Mouse (Mus musculus) midbrain, embryonic 11.5 days (tissue): ENCODE data around the gene Angptl8. TPM values are rescaled to one million over a fixed set of nuclear protein-coding genes. Genes with fewer than 3 reads are reported as not detected.
"Not testable (repeated sequence)": the region's sequence is repeated elsewhere in the genome, so short reads cannot be mapped to it uniquely, and the experiment has no call there.

Experiments
- ATAC-seq: fragments of 200-750 bp; cut with Nextera tagmentation; 2 replicates; pipeline ENCODE4 v1.8.0; 2017; ENCODE audit warnings: moderate TSS enrichment, moderate library complexity; ENCODE audit not compliant: low FRiP score
- DNase-seq: peaks from one replicate; pipeline ENCODE4 v3.0.0; 2015; ENCODE audit warnings: low spot score; ENCODE audit errors: missing footprints
- H3K27ac ChIP-seq: fragments of 300-500 bp; sonication (generic); 2 replicates; pipeline ENCODE4 v1.5.1; 2014; ENCODE audit warnings: low read depth, low read length
- H3K27me3 ChIP-seq: fragments of 300-500 bp; sonication (generic); 2 replicates; pipeline ENCODE4 v1.6.1; 2014; ENCODE audit warnings: mild to moderate bottlenecking, low read length, moderate library complexity, mixed read lengths; ENCODE audit not compliant: control insufficient read depth, insufficient read depth
- H3K36me3 ChIP-seq: fragments of 300-500 bp; sonication (generic); 2 replicates; pipeline ENCODE4 v1.6.1; 2014; ENCODE audit warnings: mild to moderate bottlenecking, low read length, moderate library complexity, mixed read lengths; ENCODE audit not compliant: control insufficient read depth, insufficient read depth
- H3K4me1 ChIP-seq: fragments of 300-500 bp; sonication (generic); 2 replicates; pipeline ENCODE4 v1.6.1; 2014; ENCODE audit warnings: low read length; ENCODE audit not compliant: control insufficient read depth, insufficient read depth
- H3K4me2 ChIP-seq: fragments of 300-500 bp; sonication (generic); 2 replicates; pipeline ENCODE4 v1.6.1; 2014; ENCODE audit warnings: mild to moderate bottlenecking, moderate library complexity
- H3K4me3 ChIP-seq: fragments of 300-500 bp; sonication (generic); 2 replicates; pipeline ENCODE4 v1.5.1; 2014; ENCODE audit warnings: low read depth, low read length
- H3K9ac ChIP-seq: fragments of 300-500 bp; sonication (generic); 2 replicates; pipeline ENCODE4 v1.6.1; 2014; ENCODE audit warnings: low read length
- H3K9me3 ChIP-seq: fragments of 300-500 bp; sonication (generic); 2 replicates; pipeline ENCODE4 v1.6.1; 2016; ENCODE audit warnings: low read length; ENCODE audit not compliant: control insufficient read depth
- WGBS: fragments of 180-500 bp; shearing (Covaris S2); extraction: QIAGEN DNeasy Blood & Tissue Kit; methylation state at CpG from one replicate; pipeline ENCODE4 v1.1.7; 2014; 5-methylcytosine and 5-hydroxymethylcytosine counted together
- polyA plus RNA-seq: library from polyadenylated mRNA; unstranded; fragments of >200 nt; fragmentation: Nextera tagmentation; extraction: Ambion mirVana; gene quantifications from 2 replicates; pipeline ENCODE4 v1.2.1, GENCODE M21; 2014

The Angptl8 gene
- polyA plus RNA-seq: 0.19 and 0.22 TPM in 2 replicates

DNA sequence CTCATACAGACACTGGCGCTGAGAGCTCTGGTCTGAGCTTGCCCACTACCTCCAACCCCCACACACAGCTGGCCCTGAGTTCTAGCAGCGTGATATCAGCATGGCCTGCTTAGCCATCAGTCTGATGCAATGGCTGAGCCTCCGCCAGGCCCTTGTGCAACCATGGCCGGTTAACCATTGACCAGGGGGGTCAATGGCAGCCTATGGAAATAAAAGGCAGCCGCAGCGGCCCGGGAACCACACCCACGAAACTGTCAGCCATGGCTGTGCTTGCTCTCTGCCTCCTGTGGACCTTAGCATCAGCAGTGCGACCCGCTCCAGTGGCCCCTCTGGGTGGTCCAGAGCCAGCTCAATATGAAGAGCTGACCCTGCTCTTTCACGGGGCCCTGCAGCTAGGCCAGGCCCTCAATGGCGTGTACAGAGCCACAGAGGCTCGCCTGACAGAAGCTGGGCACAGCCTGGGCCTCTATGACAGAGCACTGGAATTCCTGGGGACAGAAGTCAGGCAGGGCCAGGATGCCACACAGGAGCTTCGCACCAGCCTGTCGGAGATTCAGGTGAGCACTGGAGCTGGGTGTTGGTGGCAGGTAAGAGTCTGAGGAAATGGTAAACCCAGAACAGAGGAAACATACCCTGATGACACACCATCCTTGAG lies at the start of gene Angptl8:
Gene Angptl8, plus strand, starts transcription at position 253 of the 655 bp plus-strand sequence.
- Histone ChIP-seq H3K4me2 (no peak within 1 kb of the TSS), H3K4me1 (no peaks in the 10 kb centered on the region), H3K9ac (no peak within 1 kb of the TSS), H3K27ac (no peak within 1 kb of the TSS), H3K36me3 (no peaks in the 10 kb centered on the region), H3K4me3 (no peak within 1 kb of the TSS), H3K9me3 (no peaks in the 10 kb centered on the region), H3K27me3 (no peaks in the 10 kb centered on the region)
- no peak for DNase-seq
- WGBS: 88% methylated on average over 15 of the region's 15 CpGs
- no peak for ATAC-seq

DNA sequence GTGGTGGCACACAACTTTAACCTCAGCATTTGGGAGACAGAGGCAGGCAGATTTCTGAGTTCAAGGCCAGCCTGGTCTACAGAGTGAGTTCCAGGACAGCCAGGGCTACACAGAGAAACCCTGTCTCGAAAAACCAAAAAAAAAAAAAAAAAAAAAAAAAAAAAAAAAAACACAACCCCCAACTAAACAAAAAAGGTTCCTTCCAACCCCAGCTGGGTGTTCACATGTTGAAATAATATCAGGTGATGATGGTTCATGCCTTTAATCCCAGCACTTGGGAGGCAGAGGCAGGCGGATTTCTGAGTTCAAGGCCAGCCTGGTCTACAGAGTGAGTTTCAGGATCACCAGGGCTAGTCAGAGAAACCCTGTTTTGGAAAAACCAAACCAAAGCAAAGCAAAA lies 49.0 kb upstream of the Angptl8 start:
- H3K4me1 ChIP-seq, H3K4me2 ChIP-seq, H3K27me3 ChIP-seq, H3K9me3 ChIP-seq, H3K9ac ChIP-seq, ATAC-seq, H3K27ac ChIP-seq, DNase-seq, H3K36me3 ChIP-seq, H3K4me3 ChIP-seq: not testable (repeated sequence)
- WGBS: 85% methylated on average over 1 of the region's 2 CpGs

DNA sequence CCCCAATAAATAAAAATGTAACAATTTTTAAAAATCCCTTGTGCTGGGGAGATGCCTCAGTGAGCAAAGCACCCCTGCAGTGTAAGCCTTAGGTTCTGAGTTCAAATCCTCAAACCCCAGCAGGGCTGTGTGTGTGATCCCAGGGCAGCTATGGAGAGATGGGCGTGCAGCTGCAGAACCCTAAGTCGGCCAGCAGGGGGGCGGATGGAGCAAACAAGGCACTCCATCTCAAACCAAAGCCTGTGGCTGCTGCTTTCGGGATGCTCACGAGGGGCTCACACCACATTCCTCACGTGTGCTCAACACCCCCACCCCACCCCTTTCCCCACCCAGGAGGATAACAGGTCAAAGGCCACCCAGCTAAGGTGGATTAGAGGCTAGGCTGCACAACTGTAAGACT lies 48.4 kb upstream of the Angptl8 start:
- DNase-seq (peak; percentile 89), ATAC-seq (peak; percentile 55)
- Histone ChIP-seq H3K9ac (no peak overlapping the region), H3K27me3 (no peaks in the 10 kb centered on the region), H3K4me2 (no peak overlapping the region), H3K4me1 (no peaks in the 10 kb centered on the region), H3K9me3 (no peaks in the 10 kb centered on the region), H3K4me3 (no peak overlapping the region), H3K27ac (no peak overlapping the region), H3K36me3 (no peaks in the 10 kb centered on the region)
- WGBS: 4% methylated on average over 6 of the region's 6 CpGs

DNA sequence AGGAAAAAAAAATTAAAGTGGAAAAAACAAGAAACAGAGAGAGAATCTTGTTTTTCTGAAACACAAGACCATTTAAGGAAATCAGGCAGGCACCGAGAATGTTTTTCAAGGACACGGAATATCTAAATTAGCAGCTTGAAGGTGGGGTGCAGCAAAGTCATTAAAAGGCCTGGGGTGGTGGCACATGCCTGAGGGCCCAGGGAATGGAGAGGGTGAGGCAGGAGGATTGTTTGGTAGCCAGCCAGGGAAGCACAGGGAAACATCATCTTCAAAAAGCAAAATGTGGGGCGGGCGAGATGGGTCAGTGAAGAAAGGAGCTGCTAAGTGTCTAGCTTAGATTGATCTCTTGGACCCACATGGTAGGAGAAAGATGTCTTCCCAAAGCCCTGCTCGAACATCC lies 47.7 kb upstream of the Angptl8 start:
- H3K36me3 ChIP-seq: no peaks in the 10 kb centered on the region
- 88% methylated on average over 5 of the region's 5 CpGs for WGBS
- no peak for DNase-seq

DNA sequence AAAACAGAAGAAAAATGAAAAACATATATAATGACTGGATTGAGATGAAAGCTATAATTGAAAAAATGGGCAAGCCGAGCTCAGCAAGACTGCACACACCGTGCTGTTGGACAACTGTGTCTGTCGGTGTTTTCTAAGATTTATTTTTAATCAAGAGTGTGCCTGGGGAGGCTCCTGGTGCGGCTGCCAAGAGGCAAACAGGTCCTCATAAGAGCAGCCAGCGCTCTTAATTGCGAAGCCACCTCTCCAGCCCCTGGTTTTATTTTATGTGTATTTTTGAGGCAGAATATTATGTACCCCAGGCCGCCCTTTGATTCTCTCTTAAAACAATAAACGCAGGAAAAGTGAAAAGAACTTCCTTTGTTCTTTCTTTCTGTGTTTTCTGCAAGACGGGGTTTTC lies 47.1 kb upstream of the Angptl8 start:
- no peak for ATAC-seq
- no peak overlapping the region for H3K9ac ChIP-seq
- no peaks in the 10 kb centered on the region for H3K9me3 ChIP-seq
- no peak overlapping the region for H3K4me2 ChIP-seq
- H3K36me3 ChIP-seq: no peaks in the 10 kb centered on the region
- no peak overlapping the region for H3K27ac ChIP-seq
- H3K4me3 ChIP-seq: no peak overlapping the region
- H3K27me3 ChIP-seq: no peaks in the 10 kb centered on the region
- no peaks in the 10 kb centered on the region for H3K4me1 ChIP-seq
- DNase-seq: peak; percentile 68
- 81% methylated on average over 9 of the region's 9 CpGs for WGBS

More for the DNA sequence above, 47.7 kb upstream of the Angptl8 start:
- H3K27me3 ChIP-seq: no peaks in the 10 kb centered on the region
- no peak overlapping the region for H3K4me3 ChIP-seq
- H3K27ac ChIP-seq: no peak overlapping the region
- H3K9ac ChIP-seq: no peak overlapping the region
- no peaks in the 10 kb centered on the region for H3K9me3 ChIP-seq
- no peak for ATAC-seq
- H3K4me2 ChIP-seq: no peak overlapping the region
- no peaks in the 10 kb centered on the region for H3K4me1 ChIP-seq

DNA sequence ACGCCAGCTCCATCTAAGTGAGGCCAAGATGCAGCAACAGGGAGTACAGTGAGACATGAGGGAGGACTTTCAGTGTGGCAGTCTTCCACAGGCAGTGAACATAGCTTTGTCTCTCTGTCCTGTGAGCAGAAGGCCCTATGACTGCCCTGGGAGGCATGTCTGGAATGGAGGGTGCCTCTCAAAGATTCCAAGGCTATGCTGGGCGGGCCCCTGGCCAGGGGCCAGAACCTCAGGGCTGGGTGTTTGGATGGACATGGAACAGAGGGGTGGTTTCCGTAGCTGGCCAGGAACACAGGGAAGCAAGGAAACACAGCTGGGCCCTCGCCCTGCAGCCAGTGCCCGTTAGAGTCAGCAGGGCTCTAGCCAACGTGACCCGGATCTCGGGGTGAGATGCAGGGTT lies 43.4 kb upstream of the Angptl8 start:
- H3K36me3 ChIP-seq: no peaks in the 10 kb centered on the region; the same call in 1 of the 2 replicates

DNA sequence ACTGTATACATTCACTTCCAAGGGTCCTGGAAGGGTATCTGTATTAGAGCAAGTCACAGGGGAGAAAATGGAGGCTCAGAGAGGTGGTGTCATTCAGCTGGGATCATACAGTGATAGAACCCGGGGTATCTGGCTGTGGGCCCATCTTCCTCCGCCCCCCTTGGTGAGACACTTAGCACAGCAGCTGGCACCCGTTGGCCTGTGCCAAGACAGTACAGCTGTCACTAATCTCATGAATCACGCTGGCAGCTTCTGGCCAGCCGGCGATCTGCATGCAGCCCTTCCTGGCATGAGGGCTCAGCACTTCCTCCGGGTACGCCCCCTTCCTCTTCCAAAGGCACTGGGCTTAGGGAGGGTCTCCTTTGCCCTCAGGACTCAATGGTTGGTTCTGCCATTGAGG lies 42.7 kb upstream of the Angptl8 start:
- DNase-seq (peak; percentile 56), ATAC-seq (no peak)
- Histone ChIP-seq H3K9me3 (no peaks in the 10 kb centered on the region), H3K27me3 (no peaks in the 10 kb centered on the region), H3K9ac (no peak overlapping the region), H3K36me3 (no peaks in the 10 kb centered on the region; the same call in 1 of the 2 replicates), H3K4me2 (no peak overlapping the region), H3K27ac (no peak overlapping the region), H3K4me3 (no peak overlapping the region), H3K4me1 (peaks cover 4% of the 10 kb centered on the region; the same call in 1 of the 2 replicates)
- 88% methylated on average over 8 of the region's 8 CpGs for WGBS

More for the DNA sequence above, 43.4 kb upstream of the Angptl8 start:
- no peak overlapping the region for H3K9ac ChIP-seq
- 90% methylated on average over 8 of the region's 8 CpGs for WGBS
- peaks cover 4% of the 10 kb centered on the region; the same call in 1 of the 2 replicates for H3K4me1 ChIP-seq
- H3K27me3 ChIP-seq: no peaks in the 10 kb centered on the region
- no peaks in the 10 kb centered on the region for H3K9me3 ChIP-seq
- ATAC-seq: no peak
- peak; percentile 66 for DNase-seq
- no peak overlapping the region for H3K4me2 ChIP-seq
- no peak overlapping the region for H3K27ac ChIP-seq
- no peak overlapping the region for H3K4me3 ChIP-seq

DNA sequence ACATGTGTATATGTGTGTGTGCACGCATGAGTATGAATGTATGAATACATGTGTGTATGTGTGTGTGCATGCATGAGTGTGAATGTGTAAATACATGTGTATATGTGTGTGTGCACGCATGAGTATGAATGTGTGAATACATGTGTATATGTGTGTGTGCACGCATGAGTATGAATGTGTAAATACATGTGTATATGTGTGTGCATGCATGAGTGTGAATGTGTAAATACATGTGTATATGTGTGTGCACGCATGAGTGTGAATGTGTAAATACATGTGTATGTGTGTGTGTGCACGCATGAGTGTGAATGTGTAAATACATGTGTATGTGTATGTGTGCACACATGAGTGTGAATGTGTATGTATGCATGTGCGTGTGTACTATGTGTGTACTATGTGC lies 41.8 kb upstream of the Angptl8 start:
- not testable (repeated sequence) for DNase-seq, H3K36me3 ChIP-seq, H3K9me3 ChIP-seq, H3K27me3 ChIP-seq, H3K9ac ChIP-seq, H3K27ac ChIP-seq, ATAC-seq, H3K4me2 ChIP-seq, H3K4me1 ChIP-seq, H3K4me3 ChIP-seq
- WGBS: 93% methylated on average over 6 of the region's 6 CpGs

DNA sequence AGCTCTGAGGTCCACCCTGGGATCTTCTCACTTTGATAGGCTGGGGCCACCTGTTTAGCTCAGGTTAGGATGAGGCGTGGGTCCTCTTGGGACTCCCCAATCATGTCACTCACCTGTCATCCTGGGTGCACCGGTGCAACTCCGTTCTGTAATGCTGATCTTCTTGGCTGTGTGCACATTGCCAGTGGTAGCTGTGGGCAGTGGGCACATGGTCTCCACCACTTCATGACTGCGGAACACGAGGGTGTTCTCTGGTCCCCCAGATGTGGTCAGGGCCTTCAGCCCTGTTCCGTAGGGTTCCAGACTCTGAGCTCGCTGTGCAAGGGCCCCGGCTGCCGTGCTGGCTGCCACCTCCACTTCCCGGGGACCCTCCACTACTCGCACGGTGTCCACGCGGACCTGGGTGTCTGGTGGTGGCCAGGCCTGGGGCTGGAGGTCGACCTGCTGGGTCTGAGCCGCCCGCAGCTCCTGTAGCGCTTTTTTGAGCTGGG lies 40.9 kb upstream of the Angptl8 start:
- no peak for ATAC-seq
- Histone ChIP-seq H3K27ac (no peak overlapping the region), H3K36me3 (no peaks in the 10 kb centered on the region; the same call in 1 of the 2 replicates), H3K27me3 (no peaks in the 10 kb centered on the region), H3K4me1 (peaks cover 7% of the 10 kb centered on the region; the same call in 1 of the 2 replicates), H3K4me2 (no peak overlapping the region), H3K4me3 (no peak overlapping the region), H3K9ac (no peak overlapping the region), H3K9me3 (no peaks in the 10 kb centered on the region)
- peak; percentile 64 for DNase-seq
- 94% methylated on average over 18 of the region's 18 CpGs for WGBS
